Mouse (Mus musculus): ENCODE measurements around the gene Tmed9.

Gene Tmed9

GRCm38 (mm10) chr13:55573432-55573831 is at the start of gene Tmed9:
Tmed9 (plus strand) TSS chr13:55573732.
- DNase-seq (ENCODE audit: low spot score): no peak

- no peak for DNase-seq (ENCODE audit: low spot score)
Measured at GRCm38 (mm10) chr13:55523951-55524600, 49.5 kb upstream of the Tmed9 start.

- no peak for DNase-seq (ENCODE audit: low spot score)
Measured at GRCm38 (mm10) chr13:55525733-55526553, 47.6 kb upstream of the Tmed9 start.

- DNase-seq (ENCODE audit: low spot score): no peak
Measured at GRCm38 (mm10) chr13:55527212-55527611, 46.3 kb upstream of the Tmed9 start.

GRCm38 (mm10) chr13:55527834-55528772 is 45.4 kb upstream of the Tmed9 start:
- no peak for DNase-seq (ENCODE audit: low spot score)

GRCm38 (mm10) chr13:55529198-55529915 is 44.2 kb upstream of the Tmed9 start, which contains the start of gene Dok3:
Dok3 (minus strand) TSS chr13:55529296.
- no peak for DNase-seq (ENCODE audit: low spot score)

- no peak for DNase-seq (ENCODE audit: low spot score)
Measured at GRCm38 (mm10) chr13:55535191-55535590, 38.3 kb upstream of the Tmed9 start.

GRCm38 (mm10) chr13:55535796-55536193 is 37.7 kb upstream of the Tmed9 start:
- DNase-seq (ENCODE audit: low spot score): no peak

GRCm38 (mm10) chr13:55536194-55537175 is 37.0 kb upstream of the Tmed9 start, which contains the start of gene Ddx41:
Ddx41 (minus strand) TSS chr13:55536658.
- DNase-seq (ENCODE audit: low spot score): peak; percentile 99

- no peak for DNase-seq (ENCODE audit: low spot score)
Measured at GRCm38 (mm10) chr13:55540933-55541332, 32.6 kb upstream of the Tmed9 start.

GRCm38 (mm10) chr13:55542891-55543290 is 30.6 kb upstream of the Tmed9 start:
- DNase-seq (ENCODE audit: low spot score): no peak

GRCm38 (mm10) chr13:55543447-55543846 is 30.1 kb upstream of the Tmed9 start:
- no peak for DNase-seq (ENCODE audit: low spot score)

GRCm38 (mm10) chr13:55544792-55545191 is 28.7 kb upstream of the Tmed9 start:
- DNase-seq (ENCODE audit: low spot score): no peak

- DNase-seq (ENCODE audit: low spot score): no peak
Measured at GRCm38 (mm10) chr13:55547916-55548315, 25.6 kb upstream of the Tmed9 start.

- no peak for DNase-seq (ENCODE audit: low spot score)
Measured at GRCm38 (mm10) chr13:55548426-55548825, 25.1 kb upstream of the Tmed9 start.

- DNase-seq (ENCODE audit: low spot score): no peak
Measured at GRCm38 (mm10) chr13:55549061-55549460, 24.5 kb upstream of the Tmed9 start.

GRCm38 (mm10) chr13:55555921-55556320 is 17.6 kb upstream of the Tmed9 start:
- no peak for DNase-seq (ENCODE audit: low spot score)

- no peak for DNase-seq (ENCODE audit: low spot score)
Measured at GRCm38 (mm10) chr13:55557499-55557898, 16.0 kb upstream of the Tmed9 start.

- no peak for DNase-seq (ENCODE audit: low spot score)
Measured at GRCm38 (mm10) chr13:55563266-55563879, 10.2 kb upstream of the Tmed9 start.

GRCm38 (mm10) chr13:55567001-55567400 is 6.5 kb upstream of the Tmed9 start:
- no peak for DNase-seq (ENCODE audit: low spot score)
